Mouse (Mus musculus): Measurements from ENCODE around the gene Notch4.
A peak's percentile ranks its signal among the peaks of the same experiment; 100 is the strongest.

The Notch4 gene

DNA sequence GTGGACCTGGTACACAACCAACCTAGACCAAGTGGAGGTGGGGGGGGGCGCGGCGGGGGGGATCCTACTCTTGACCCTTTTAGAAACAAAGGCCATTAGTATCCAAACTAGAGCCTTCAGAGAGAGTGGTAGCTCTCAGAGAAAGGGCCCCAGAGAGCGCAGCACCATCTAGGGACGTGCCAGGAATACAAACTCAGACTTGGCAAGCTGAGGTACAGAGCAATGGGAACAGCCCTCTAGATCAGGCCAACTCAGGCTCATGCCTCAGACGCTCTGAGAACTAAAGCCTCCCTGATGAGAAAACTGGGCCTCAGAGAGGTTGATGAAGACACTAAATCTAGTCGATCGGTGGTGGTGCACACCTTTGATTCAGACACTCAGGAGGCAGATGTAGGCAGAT is 21.1 kb downstream of the Notch4 start:
- DNase-seq (ENCODE audit: low read depth, low spot score) = no peak
- H3K36me3 ChIP-seq (ENCODE audit: control insufficient read depth, insufficient read depth, low read length, poor library complexity, severe bottlenecking) = no peaks in the 10 kb centered on the region
- no peaks in the 10 kb centered on the region for H3K27me3 ChIP-seq (ENCODE audit: control insufficient read depth, insufficient read depth, low read length, poor library complexity, severe bottlenecking)

DNA sequence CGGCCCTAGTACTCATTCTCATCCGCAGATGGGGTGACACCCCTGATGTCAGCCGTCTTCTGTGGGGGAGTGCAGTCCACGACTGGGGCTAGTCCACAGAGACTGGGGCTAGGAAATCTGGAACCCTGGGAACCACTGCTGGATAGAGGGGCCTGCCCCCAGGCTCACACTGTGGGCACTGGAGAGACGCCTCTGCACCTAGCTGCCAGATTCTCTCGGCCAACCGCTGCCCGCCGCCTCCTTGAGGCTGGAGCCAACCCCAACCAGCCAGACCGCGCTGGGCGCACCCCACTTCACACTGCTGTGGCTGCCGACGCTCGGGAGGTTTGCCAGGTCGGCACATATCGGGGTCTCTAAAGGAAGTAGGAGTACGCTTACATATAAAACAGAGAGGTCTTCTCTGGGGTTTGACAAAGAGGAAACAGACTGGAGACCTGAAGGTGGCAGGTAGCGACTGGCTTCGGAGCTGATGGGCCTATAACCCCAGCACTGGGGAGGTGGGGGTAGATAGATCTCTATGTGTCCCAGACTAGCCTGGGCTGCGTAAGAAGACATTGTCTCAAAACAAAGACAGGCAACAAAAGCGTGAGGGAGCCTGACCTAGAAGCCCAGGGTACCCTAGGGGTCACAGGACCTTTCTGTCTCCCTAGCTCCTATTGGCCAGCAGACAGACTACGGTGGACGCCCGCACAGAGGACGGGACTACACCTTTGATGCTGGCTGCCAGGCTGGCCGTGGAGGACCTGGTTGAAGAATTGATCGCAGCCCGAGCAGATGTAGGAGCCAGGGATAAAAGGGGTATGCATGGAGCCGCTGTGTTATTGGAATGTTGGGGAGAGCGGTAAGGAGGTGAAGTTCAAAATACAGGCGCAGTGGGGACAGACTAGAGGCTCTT is 22.1 kb downstream of the Notch4 start:
- no peak for DNase-seq (ENCODE audit: low read depth, low spot score)
- 0 out of 2 replicates have a peak, but pooled peaks cover under 1% of the 10 kb centered on the region for H3K27me3 ChIP-seq (ENCODE audit: control insufficient read depth, insufficient read depth, low read length, poor library complexity, severe bottlenecking)

DNA sequence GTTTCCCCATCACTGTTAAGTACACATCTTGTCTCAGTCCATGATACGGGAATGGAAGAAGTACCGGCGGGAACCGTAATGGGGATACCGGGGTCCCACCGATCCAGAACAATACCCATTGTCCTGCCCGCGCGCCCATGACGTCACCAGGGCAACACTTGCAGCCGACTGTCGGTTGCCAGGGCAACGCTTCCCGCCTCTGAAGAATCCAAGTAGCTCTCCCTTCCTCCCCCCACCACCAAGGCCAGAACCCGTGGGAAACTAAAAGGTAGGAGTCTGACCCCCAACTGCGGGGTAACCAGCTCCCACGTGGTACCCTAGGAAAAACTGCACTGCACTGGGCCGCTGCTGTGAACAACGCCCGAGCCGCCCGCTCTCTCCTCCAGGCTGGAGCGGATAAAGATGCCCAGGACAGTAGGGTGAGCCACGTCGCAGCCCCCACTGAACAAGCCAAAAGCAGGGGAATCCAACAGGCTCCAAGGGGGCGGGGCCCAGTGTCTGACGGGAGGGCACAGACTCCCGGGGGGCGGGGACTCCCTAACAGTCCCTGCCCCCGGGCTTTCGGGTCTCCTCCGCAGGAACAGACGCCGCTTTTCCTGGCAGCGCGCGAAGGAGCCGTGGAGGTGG is 22.8 kb downstream of the Notch4 start:
- Histone ChIP-seq H3K27me3 (ENCODE audit: control insufficient read depth, insufficient read depth, low read length, poor library complexity, severe bottlenecking) (0 out of 2 replicates have a peak, but pooled peaks cover 2% of the 10 kb centered on the region), H3K36me3 (ENCODE audit: control insufficient read depth, insufficient read depth, low read length, poor library complexity, severe bottlenecking) (peaks cover 2% of the 10 kb centered on the region; the same call in 1 of the 2 replicates)
- DNase-seq (ENCODE audit: low read depth, low spot score) = peak; percentile 69

More for the DNA sequence above, 22.1 kb downstream of the Notch4 start:
- peaks cover 1% of the 10 kb centered on the region; the same call in 1 of the 2 replicates for H3K36me3 ChIP-seq (ENCODE audit: control insufficient read depth, insufficient read depth, low read length, poor library complexity, severe bottlenecking)

DNA sequence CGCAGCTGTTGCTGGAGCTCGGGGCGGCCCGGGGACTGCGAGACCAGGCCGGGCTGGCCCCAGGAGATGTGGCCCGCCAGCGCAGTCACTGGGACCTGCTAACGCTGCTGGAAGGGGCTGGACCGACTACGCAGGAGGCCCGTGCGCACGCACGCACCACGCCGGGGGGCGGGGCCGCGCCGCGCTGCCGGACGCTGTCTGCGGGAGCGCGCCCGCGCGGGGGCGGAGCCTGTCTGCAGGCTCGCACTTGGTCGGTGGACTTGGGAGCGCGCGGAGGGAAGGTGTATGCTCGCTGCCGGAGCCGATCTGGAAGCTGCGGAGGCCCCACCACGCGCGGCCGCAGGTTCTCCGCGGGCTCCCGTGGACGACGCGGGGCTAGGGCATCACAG is 23.3 kb downstream of the Notch4 start:
- peak; percentile 96 for DNase-seq (ENCODE audit: low read depth, low spot score)
- H3K27me3 ChIP-seq (ENCODE audit: control insufficient read depth, insufficient read depth, low read length, poor library complexity, severe bottlenecking) = 0 out of 2 replicates have a peak, but pooled peaks cover 2% of the 10 kb centered on the region
- peaks cover 2% of the 10 kb centered on the region; the same call in 1 of the 2 replicates for H3K36me3 ChIP-seq (ENCODE audit: control insufficient read depth, insufficient read depth, low read length, poor library complexity, severe bottlenecking)

DNA sequence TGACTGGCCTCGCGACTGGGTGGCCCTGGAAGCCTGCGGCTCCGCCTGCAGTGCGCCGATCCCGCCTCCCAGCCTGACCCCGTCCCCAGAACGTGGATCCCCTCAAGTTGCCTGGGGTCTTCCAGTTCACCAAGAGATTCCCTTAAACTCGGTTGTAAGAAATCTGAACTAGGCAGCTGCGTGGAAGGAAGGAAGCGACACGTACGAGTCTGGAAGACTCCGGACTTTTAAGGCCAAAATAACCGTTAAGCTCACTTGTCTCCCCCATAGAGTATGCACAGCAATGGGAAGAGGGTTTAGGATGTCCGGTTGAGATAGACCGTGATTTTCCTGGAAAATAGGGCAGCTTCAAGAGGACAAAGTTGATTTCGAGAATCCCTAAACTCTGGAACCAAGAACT is 23.7 kb downstream of the Notch4 start:
- H3K27me3 ChIP-seq (ENCODE audit: control insufficient read depth, insufficient read depth, low read length, poor library complexity, severe bottlenecking) = 0 out of 2 replicates have a peak, but pooled peaks cover 2% of the 10 kb centered on the region
- no peak for DNase-seq (ENCODE audit: low read depth, low spot score)
- peaks cover 2% of the 10 kb centered on the region; the same call in 1 of the 2 replicates for H3K36me3 ChIP-seq (ENCODE audit: control insufficient read depth, insufficient read depth, low read length, poor library complexity, severe bottlenecking)

DNA sequence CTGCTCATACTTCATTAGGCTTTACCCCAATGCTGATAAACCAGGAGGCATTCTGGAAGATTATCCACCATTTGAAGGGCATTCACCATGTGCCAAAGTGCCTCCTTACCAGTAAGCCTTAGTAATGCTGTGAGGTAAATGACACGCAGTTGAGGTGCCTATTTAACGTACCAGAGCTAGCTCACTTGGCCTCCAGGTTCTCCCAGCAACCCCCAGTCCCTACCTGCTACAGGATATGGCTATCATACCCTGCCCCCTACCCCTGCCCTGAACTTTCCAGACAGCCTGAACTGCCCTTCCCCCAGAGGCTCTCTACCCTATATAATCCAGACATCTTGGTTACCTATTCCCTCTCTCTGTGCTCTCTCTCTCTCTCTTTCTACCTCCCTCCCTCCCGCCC is 24.7 kb downstream of the Notch4 start:
- DNase-seq (ENCODE audit: low read depth, low spot score) = no peak
- H3K27me3 ChIP-seq (ENCODE audit: control insufficient read depth, insufficient read depth, low read length, poor library complexity, severe bottlenecking) = 0 out of 2 replicates have a peak, but pooled peaks cover 2% of the 10 kb centered on the region
- peaks cover 2% of the 10 kb centered on the region; the same call in 1 of the 2 replicates for H3K36me3 ChIP-seq (ENCODE audit: control insufficient read depth, insufficient read depth, low read length, poor library complexity, severe bottlenecking)

DNA sequence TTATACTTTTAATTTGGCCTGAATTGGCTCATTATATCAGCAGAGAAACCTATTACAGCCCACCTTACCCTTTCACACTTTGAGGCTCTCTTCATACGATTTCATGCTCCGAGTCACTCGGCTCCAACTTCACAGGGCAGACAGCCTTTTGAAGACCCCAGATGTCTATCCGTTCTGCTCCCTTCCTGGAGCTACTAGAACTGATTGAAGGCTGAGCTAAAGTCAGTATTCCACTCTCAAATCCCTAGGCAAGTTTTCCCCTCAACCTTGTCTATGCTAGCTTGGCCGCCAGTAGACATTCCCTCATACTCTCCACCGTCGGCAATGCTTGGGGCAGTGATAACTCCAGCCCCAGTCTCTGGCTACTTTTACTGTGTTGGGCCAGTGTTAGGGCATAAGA is 25.1 kb downstream of the Notch4 start:
- Histone ChIP-seq H3K36me3 (ENCODE audit: control insufficient read depth, insufficient read depth, low read length, poor library complexity, severe bottlenecking) (peaks cover 2% of the 10 kb centered on the region; the same call in 1 of the 2 replicates), H3K27me3 (ENCODE audit: control insufficient read depth, insufficient read depth, low read length, poor library complexity, severe bottlenecking) (0 out of 2 replicates have a peak, but pooled peaks cover 2% of the 10 kb centered on the region)
- no peak for DNase-seq (ENCODE audit: low read depth, low spot score)

DNA sequence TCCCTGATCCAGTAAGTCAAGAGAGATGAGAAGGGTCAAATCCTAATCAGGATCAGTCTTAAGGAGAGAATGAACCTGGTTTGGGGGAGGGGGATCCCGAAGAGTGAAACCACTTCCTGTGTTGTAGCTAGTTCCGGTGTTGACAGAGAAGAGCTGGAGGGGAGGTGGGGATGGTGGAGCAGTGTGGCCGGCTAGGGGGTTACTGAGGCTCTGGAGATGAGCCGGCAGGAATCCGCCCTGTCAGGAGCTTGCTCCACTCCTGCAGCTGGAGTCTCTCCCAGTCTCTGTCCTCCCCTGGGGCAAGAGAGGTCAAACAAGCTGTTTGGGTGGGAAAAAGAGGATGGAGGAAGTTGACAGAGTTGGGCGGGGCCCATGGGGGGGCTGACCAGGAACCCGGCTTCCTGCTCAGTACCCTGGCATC is 25.6 kb downstream of the Notch4 start, which contains the start of gene Gpsm3:
Gene Gpsm3, plus strand, starts transcription at position 126 of the 421 bp plus-strand sequence.
- 0 out of 2 replicates have a peak, but pooled peaks cover 2% of the 10 kb centered on the region for H3K27me3 ChIP-seq (ENCODE audit: control insufficient read depth, insufficient read depth, low read length, poor library complexity, severe bottlenecking)
- H3K36me3 ChIP-seq (ENCODE audit: control insufficient read depth, insufficient read depth, low read length, poor library complexity, severe bottlenecking) = peaks cover 4% of the 10 kb centered on the region
- peak; percentile 58 for DNase-seq (ENCODE audit: low read depth, low spot score)

DNA sequence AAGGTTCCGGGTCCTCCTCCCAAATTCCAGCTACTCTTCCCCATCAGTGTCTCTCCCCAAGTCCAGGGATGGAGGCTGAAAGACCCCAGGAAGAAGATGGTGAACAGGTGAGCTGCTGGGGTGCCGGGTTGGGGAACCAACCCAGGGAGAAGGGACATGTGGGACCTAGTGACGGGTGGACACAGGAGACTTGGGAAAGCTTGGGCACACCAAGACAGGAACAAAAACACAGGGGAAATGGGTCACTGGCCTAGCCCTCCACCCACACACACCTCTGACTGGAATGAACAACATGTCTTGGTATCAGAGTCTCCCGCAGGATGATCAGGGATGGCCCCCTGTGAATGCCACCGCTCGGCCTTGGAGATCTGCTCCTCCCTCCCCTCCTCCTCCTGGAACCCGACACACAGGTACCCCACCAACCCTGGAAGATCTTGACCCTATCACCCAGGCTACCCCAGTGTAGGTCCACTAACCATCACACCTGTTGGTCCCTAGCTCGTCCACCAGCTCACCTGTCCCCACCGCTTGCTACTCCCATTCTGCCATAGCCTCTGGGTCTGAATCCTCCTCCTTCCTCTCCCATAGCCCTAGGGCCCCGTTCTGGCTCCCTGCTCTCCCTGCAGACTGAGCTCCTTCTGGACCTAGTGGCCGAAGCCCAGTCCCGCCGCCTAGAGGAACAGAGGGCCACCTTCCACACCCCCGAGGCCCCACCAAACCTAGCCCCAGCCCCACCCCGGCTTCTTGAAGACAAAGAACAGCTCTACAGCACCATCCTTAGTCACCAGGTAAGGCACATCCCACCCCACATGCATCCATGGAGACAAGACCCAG is 26.3 kb downstream of the Notch4 start:
- DNase-seq (ENCODE audit: low read depth, low spot score) = no peak
- Histone ChIP-seq H3K27me3 (ENCODE audit: control insufficient read depth, insufficient read depth, low read length, poor library complexity, severe bottlenecking) (0 out of 2 replicates have a peak, but pooled peaks cover 2% of the 10 kb centered on the region), H3K36me3 (ENCODE audit: control insufficient read depth, insufficient read depth, low read length, poor library complexity, severe bottlenecking) (peaks cover 5% of the 10 kb centered on the region)

DNA sequence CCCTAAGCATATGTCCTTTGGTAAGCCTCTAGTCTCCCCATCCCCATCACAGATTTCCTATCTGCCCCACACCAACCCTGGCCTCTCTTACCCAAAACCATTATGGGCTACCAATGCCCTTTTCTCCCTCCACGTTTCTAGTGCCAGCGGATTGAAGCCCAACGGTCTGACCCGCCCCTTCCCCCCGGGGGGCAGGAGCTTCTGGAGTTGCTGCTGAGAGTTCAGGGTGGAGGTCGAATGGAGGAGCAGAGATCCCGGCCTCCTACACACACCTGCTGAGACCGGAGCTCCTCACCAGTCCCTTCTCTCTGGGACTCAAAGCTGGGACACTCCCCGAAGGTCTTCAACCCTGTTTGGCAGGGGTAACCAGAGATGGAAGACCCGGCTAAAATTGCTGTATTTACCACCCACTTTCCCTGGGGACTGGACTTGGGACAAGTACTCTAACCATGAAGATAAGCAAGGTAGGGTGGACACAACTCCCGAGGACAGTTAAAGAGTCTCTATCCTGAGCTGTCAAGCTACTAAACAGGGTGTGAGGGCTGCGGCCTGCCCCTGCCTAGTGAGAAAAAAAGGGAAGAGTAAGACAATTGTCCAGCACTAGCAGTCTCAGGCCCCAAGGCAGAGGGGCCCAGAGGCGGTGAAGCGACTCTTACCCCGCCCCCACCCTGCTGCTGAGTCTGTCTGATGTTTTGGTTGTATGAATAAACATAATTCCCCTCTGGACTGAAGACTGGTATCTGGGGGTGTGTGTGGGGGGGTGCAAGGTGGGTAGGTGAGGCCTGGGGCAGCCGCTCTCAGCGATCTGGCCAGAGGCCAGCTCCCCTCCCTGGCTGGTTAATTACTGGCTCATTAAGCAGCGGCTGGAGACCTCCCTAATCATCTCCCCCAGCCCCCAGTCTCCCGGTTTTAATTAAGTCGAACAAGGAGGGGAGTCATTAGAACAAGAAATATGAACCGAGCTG is 27.2 kb downstream of the Notch4 start, which contains the start of gene Pbx2:
Gene Pbx2, plus strand, starts transcription at position 238 of the 965 bp plus-strand sequence.
- Histone ChIP-seq H3K36me3 (ENCODE audit: control insufficient read depth, insufficient read depth, low read length, poor library complexity, severe bottlenecking) (peaks cover 8% of the 10 kb centered on the region), H3K27me3 (ENCODE audit: control insufficient read depth, insufficient read depth, low read length, poor library complexity, severe bottlenecking) (0 out of 2 replicates have a peak, but pooled peaks cover 2% of the 10 kb centered on the region)
- DNase-seq (ENCODE audit: low read depth, low spot score) = peak; percentile 39

DNA sequence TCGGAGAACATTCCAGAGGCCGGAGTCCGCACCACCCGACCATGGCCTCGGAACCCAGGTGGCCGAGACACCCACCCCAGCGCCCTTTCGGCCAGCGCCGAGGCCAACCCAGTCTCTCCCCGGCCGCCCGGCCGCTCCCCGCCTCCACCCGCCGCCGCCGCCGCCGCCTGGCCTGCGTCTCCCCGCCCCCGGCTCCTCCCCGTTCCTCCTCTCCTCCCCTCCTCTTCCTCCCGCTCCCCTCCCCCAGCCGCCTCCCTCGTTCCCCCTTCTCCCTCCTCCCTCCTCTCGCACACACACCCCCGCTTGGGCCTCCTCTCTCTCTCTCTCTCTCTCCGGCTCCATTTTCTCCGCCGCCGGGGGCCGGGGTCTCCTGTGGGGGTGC is 27.9 kb downstream of the Notch4 start:
- H3K27me3 ChIP-seq (ENCODE audit: control insufficient read depth, insufficient read depth, low read length, poor library complexity, severe bottlenecking) = 0 out of 2 replicates have a peak, but pooled peaks cover 2% of the 10 kb centered on the region
- H3K36me3 ChIP-seq (ENCODE audit: control insufficient read depth, insufficient read depth, low read length, poor library complexity, severe bottlenecking) = peaks cover 8% of the 10 kb centered on the region
- peak; percentile 85 for DNase-seq (ENCODE audit: low read depth, low spot score)

DNA sequence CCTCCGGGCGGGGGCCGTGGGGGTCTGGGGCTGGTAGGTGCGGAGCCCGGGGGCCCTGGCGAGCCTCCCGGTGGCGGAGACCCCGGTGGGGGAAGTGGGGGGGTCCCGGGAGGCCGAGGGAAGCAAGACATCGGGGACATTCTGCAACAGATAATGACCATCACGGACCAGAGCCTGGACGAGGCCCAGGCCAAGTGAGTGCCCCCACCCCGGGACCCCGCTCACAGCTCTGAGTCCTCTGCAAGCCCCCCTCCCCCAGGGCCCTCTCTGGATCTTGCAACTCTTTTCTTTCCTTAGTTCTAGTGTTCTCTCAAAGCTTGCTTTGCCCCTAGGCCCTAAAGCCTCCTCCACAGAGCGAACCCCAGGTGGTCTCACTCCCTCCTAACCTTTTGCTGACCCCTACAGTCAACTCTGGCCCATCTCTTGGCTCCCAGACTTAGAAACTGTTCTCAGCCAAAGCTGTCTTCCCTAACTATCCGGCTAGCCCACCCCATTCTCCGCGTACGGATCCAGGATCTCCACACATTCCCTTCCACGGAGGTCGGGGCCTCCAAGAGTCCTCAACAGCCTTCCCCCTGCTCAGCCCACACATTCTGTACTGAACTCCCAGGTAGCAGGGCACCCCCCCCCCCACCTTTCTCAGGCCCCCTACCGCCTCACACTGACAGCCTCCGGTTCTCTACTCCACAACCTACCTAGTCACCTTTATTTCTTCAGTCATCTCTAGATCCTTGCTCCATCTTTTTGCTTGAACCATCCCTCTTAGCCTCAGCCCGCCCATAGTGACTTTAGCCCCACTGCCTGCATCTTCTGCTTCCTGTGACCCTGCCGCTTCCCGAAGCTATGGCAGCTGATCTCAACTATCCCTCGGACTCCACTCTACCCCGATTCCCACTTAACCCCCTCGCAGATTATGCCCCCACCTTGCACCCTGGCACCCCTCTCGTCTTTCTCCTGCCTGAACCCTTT is 28.8 kb downstream of the Notch4 start:
- 0 out of 2 replicates have a peak, but pooled peaks cover 2% of the 10 kb centered on the region for H3K27me3 ChIP-seq (ENCODE audit: control insufficient read depth, insufficient read depth, low read length, poor library complexity, severe bottlenecking)
- DNase-seq (ENCODE audit: low read depth, low spot score) = no peak
- H3K36me3 ChIP-seq (ENCODE audit: control insufficient read depth, insufficient read depth, low read length, poor library complexity, severe bottlenecking) = peaks cover 8% of the 10 kb centered on the region
